Mouse (Mus musculus): ENCODE measurements around the gene Acvrl1. TPM values are rescaled to one million over a fixed set of nuclear protein-coding genes. Genes with fewer than 3 reads are reported as not detected.

The Acvrl1 gene
- polyA plus RNA-seq, 1 experiment from 2014 or later, result 27.6 TPM

- Histone ChIP-seq H3K27me3 (replicated peaks) (0 out of 2 replicates have a peak, but pooled peaks cover 3% of the 10 kb centered on the region), H3K9ac (no peak overlapping the region), H3K4me1 (replicated peaks) (peaks cover 55% of the 10 kb centered on the region), H3K27ac (peak overlapping the region; percentile 89), H3K36me3 (peaks cover 6% of the 10 kb centered on the region), H3K4me2 (replicated peaks) (no peak overlapping the region; the same call in 1 of the 2 replicates), H3K4me3 (replicated peaks) (no peak overlapping the region), H3K9me3 (no peaks in the 10 kb centered on the region)
- no peak for ATAC-seq
- WGBS, result 69% methylated on average over 6 of the region's 6 CpGs
Measured at GRCm38 (mm10) chr15:101132761-101133160, 4.4 kb downstream of the Acvrl1 start.

GRCm38 (mm10) chr15:101133993-101134704, 5.8 kb downstream of the Acvrl1 start:
- peaks cover 56% of the 10 kb centered on the region for H3K4me1 ChIP-seq (replicated peaks)
- peak; percentile 70 for ATAC-seq
- 22% methylated on average over 15 of the region's 15 CpGs for WGBS

GRCm38 (mm10) chr15:101135405-101135804, 7.1 kb downstream of the Acvrl1 start:
- Histone ChIP-seq H3K4me1 (replicated peaks) (peaks cover 63% of the 10 kb centered on the region), H3K9ac (peak overlapping the region; percentile 23; the same call in 1 of the 2 replicates), H3K27me3 (replicated peaks) (no peaks in the 10 kb centered on the region), H3K36me3 (peaks cover 6% of the 10 kb centered on the region), H3K27ac (peak overlapping the region; percentile 23; the same call in 1 of the 2 replicates), H3K4me2 (replicated peaks) (peak overlapping the region; percentile 54), H3K4me3 (replicated peaks) (peak overlapping the region; percentile 33), H3K9me3 (no peaks in the 10 kb centered on the region)
- 41% methylated on average over 8 of the region's 8 CpGs for WGBS
- ATAC-seq, result no peak

More at GRCm38 (mm10) chr15:101133993-101134704, 5.8 kb downstream of the Acvrl1 start:
- Histone ChIP-seq H3K4me2 (replicated peaks) (peak overlapping the region; percentile 54), H3K9ac (0 out of 2 replicates have a peak overlapping the region, but pooled peaks have one; percentile 36), H3K9me3 (no peaks in the 10 kb centered on the region), H3K27ac (peak overlapping the region; percentile 89), H3K36me3 (peaks cover 6% of the 10 kb centered on the region), H3K4me3 (replicated peaks) (peak overlapping the region; percentile 33), H3K27me3 (replicated peaks) (0 out of 2 replicates have a peak, but pooled peaks cover 3% of the 10 kb centered on the region)

- Histone ChIP-seq H3K9me3 (no peaks in the 10 kb centered on the region), H3K9ac (no peak overlapping the region), H3K36me3 (peaks cover 6% of the 10 kb centered on the region), H3K27ac (no peak overlapping the region), H3K4me3 (replicated peaks) (no peak overlapping the region), H3K4me1 (replicated peaks) (peaks cover 64% of the 10 kb centered on the region), H3K27me3 (replicated peaks) (no peaks in the 10 kb centered on the region), H3K4me2 (replicated peaks) (no peak overlapping the region)
- no peak for ATAC-seq
- 78% methylated on average over 11 of the region's 11 CpGs for WGBS
Measured at GRCm38 (mm10) chr15:101137455-101137854, 9.1 kb downstream of the Acvrl1 start.

- 62% methylated on average over 3 of the region's 3 CpGs for WGBS
- peaks cover 67% of the 10 kb centered on the region for H3K4me1 ChIP-seq (replicated peaks)
Measured at GRCm38 (mm10) chr15:101138675-101139074, 10.4 kb downstream of the Acvrl1 start.

GRCm38 (mm10) chr15:101139885-101140284, 11.6 kb downstream of the Acvrl1 start:
- peaks cover 6% of the 10 kb centered on the region for H3K36me3 ChIP-seq
- ATAC-seq, result peak; percentile 7; the same call in 1 of the 2 replicates
- no peaks in the 10 kb centered on the region for H3K27me3 ChIP-seq (replicated peaks)
- H3K4me3 ChIP-seq (replicated peaks), result no peak overlapping the region
- H3K27ac ChIP-seq, result peak overlapping the region; percentile 65; the same call in 1 of the 2 replicates
- H3K9me3 ChIP-seq, result no peaks in the 10 kb centered on the region
- peak overlapping the region; percentile 17; the same call in 1 of the 2 replicates for H3K4me2 ChIP-seq (replicated peaks)
- peaks cover 68% of the 10 kb centered on the region for H3K4me1 ChIP-seq (replicated peaks)
- WGBS, result 19% methylated on average over 12 of the region's 12 CpGs
- H3K9ac ChIP-seq, result no peak overlapping the region; the same call in 1 of the 2 replicates

More at GRCm38 (mm10) chr15:101138675-101139074, 10.4 kb downstream of the Acvrl1 start:
- H3K36me3 ChIP-seq, result peaks cover 6% of the 10 kb centered on the region
- no peaks in the 10 kb centered on the region for H3K27me3 ChIP-seq (replicated peaks)
- no peak overlapping the region for H3K4me3 ChIP-seq (replicated peaks)
- ATAC-seq, result no peak
- no peak overlapping the region for H3K9ac ChIP-seq
- H3K4me2 ChIP-seq (replicated peaks), result no peak overlapping the region
- no peaks in the 10 kb centered on the region for H3K9me3 ChIP-seq
- no peak overlapping the region for H3K27ac ChIP-seq

- no peaks in the 10 kb centered on the region for H3K9me3 ChIP-seq
- peak overlapping the region; percentile 41 for H3K4me2 ChIP-seq (replicated peaks)
- no peaks in the 10 kb centered on the region for H3K27me3 ChIP-seq (replicated peaks)
- H3K27ac ChIP-seq, result peak overlapping the region; percentile 65
- no peak for ATAC-seq
- peaks cover 66% of the 10 kb centered on the region for H3K4me1 ChIP-seq (replicated peaks)
- H3K9ac ChIP-seq, result no peak overlapping the region; the same call in 1 of the 2 replicates
- 41% methylated on average over 6 of the region's 6 CpGs for WGBS
- peaks cover 6% of the 10 kb centered on the region for H3K36me3 ChIP-seq
- H3K4me3 ChIP-seq (replicated peaks), result no peak overlapping the region
Measured at GRCm38 (mm10) chr15:101140587-101140986, 12.3 kb downstream of the Acvrl1 start.

GRCm38 (mm10) chr15:101141061-101141541, 12.8 kb downstream of the Acvrl1 start:
- Histone ChIP-seq H3K27ac (peak overlapping the region; percentile 65), H3K4me3 (replicated peaks) (no peak overlapping the region), H3K9me3 (no peaks in the 10 kb centered on the region), H3K36me3 (peaks cover 6% of the 10 kb centered on the region), H3K27me3 (replicated peaks) (no peaks in the 10 kb centered on the region), H3K4me2 (replicated peaks) (peak overlapping the region; percentile 41), H3K4me1 (replicated peaks) (peaks cover 68% of the 10 kb centered on the region), H3K9ac (no peak overlapping the region)
- WGBS, result 4% methylated on average over 12 of the region's 14 CpGs
- ATAC-seq, result peak; percentile 62

GRCm38 (mm10) chr15:101142672-101143071, 14.3 kb downstream of the Acvrl1 start:
- no peak for ATAC-seq
- Histone ChIP-seq H3K27ac (no peak overlapping the region), H3K9me3 (no peaks in the 10 kb centered on the region), H3K4me1 (replicated peaks) (peaks cover 82% of the 10 kb centered on the region), H3K36me3 (no peaks in the 10 kb centered on the region), H3K9ac (no peak overlapping the region), H3K4me2 (replicated peaks) (no peak overlapping the region), H3K27me3 (replicated peaks) (no peaks in the 10 kb centered on the region), H3K4me3 (replicated peaks) (no peak overlapping the region)
- WGBS, result 59% methylated on average over 8 of the region's 8 CpGs

GRCm38 (mm10) chr15:101143494-101143893, 15.2 kb downstream of the Acvrl1 start:
- Histone ChIP-seq H3K4me3 (replicated peaks) (no peak overlapping the region), H3K9me3 (no peaks in the 10 kb centered on the region), H3K9ac (peak overlapping the region; percentile 36; the same call in 1 of the 2 replicates), H3K4me2 (replicated peaks) (peak overlapping the region; percentile 30), H3K4me1 (replicated peaks) (peaks cover 84% of the 10 kb centered on the region), H3K36me3 (no peaks in the 10 kb centered on the region), H3K27me3 (replicated peaks) (no peaks in the 10 kb centered on the region), H3K27ac (peak overlapping the region; percentile 59)
- ATAC-seq, result no peak
- WGBS, result 26% methylated on average over 8 of the region's 8 CpGs

GRCm38 (mm10) chr15:101144176-101144575, 15.9 kb downstream of the Acvrl1 start:
- Histone ChIP-seq H3K9ac (no peak overlapping the region), H3K4me3 (replicated peaks) (no peak overlapping the region), H3K27ac (peak overlapping the region; percentile 81), H3K4me1 (replicated peaks) (peaks cover 78% of the 10 kb centered on the region), H3K36me3 (no peaks in the 10 kb centered on the region), H3K27me3 (replicated peaks) (no peaks in the 10 kb centered on the region), H3K4me2 (replicated peaks) (peak overlapping the region; percentile 45), H3K9me3 (no peaks in the 10 kb centered on the region)
- no peak for ATAC-seq
- WGBS, result 84% methylated on average over 5 of the region's 5 CpGs

- Histone ChIP-seq H3K4me3 (replicated peaks) (peak overlapping the region; percentile 7; the same call in 1 of the 2 replicates), H3K27me3 (replicated peaks) (no peaks in the 10 kb centered on the region), H3K4me2 (replicated peaks) (peak overlapping the region; percentile 45), H3K36me3 (no peaks in the 10 kb centered on the region), H3K27ac (peak overlapping the region; percentile 81), H3K9ac (0 out of 2 replicates have a peak overlapping the region, but pooled peaks have one; percentile 24), H3K4me1 (replicated peaks) (peaks cover 72% of the 10 kb centered on the region), H3K9me3 (no peaks in the 10 kb centered on the region)
- 63% methylated on average over 8 of the region's 8 CpGs for WGBS
- ATAC-seq, result peak; percentile 8
Measured at GRCm38 (mm10) chr15:101144779-101145178, 16.5 kb downstream of the Acvrl1 start.
